Mouse (Mus musculus) embryo, embryonic 11 days (tissue): ENCODE measurements around the gene Gm7029.

Experiments
- DNase-seq: peaks from one replicate; pipeline ENCODE4 v3.0.0-alpha.2; 2015

The Gm7029 gene

DNA sequence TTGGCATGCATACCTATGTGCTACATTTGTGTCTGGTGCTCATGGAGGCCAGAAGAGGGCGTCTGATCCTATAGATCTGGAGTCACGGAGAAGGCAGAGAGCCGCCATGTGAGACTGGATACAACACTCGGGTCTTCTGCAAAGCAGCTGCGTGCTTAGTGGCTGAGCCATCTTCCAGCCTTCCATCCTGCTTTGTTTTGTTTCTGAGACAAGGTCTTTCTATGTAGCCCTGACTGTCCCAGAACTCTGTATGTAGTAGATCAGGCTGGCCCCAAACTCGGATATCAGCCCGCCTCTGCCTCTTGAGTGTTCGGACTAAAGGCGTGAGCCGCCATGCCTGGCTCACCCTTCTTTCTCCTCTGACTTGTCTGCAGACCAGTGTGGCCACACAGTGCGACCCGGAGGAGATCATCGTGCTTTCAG is 41.3 kb downstream of the Gm7029 start:
- DNase-seq = no peak

DNA sequence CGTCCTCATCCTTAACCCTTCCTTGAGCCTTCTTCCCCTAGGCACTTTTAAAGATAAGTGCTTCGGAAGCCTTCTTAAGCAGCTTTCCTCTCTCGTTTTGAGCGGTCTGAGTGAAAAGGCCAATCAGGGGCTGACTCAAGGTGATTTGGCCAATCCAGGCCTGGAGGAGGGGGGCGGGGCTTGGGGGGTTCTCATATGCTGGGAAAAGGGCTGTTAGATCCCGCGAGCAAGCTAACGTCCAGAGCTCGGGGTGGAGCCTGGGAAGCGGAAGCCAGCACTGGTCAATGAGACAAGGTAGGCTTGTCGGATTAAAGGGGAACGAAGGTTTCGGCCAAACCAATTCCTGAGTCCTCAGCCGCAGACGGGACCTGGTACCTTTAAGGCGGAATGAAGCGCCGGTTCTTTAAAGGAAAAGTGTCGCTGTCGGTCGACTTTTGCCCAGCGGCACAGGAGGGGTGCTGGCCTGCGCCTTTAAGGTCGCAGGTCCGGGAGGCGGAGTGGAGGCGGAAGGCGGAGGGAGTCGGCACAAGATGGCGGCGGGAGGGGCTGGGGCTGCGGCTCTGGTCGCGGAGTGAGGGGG is 42.1 kb downstream of the Gm7029 start, which contains the start of the genes Tapbp and Zbtb22:
Gene Tapbp, plus strand, starts transcription at position 229 of the 580 bp plus-strand sequence.
Gene Zbtb22, plus strand, starts transcription at position 234 of the 580 bp plus-strand sequence.
- peak; percentile 98 for DNase-seq

DNA sequence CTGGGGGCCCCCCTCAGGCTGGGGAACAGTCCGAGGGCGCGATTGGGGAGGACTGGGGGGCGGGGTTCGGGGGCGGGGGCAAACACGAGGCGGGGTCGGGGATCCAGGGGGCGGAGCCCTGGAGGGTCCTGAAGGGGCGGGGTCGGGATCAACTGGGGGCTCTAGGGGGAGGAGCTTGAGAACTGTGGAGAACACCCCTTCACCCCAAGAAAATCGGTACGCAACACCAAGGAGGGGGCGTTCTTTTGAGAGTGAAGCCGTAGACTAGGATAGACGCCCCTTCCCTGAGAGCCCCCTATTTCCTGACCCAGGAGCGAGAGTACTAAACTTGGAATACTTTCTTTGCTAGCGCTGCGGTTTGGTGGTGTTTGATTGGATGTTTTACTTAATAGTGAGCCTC is 42.7 kb downstream of the Gm7029 start:
- DNase-seq = peak; percentile 89

DNA sequence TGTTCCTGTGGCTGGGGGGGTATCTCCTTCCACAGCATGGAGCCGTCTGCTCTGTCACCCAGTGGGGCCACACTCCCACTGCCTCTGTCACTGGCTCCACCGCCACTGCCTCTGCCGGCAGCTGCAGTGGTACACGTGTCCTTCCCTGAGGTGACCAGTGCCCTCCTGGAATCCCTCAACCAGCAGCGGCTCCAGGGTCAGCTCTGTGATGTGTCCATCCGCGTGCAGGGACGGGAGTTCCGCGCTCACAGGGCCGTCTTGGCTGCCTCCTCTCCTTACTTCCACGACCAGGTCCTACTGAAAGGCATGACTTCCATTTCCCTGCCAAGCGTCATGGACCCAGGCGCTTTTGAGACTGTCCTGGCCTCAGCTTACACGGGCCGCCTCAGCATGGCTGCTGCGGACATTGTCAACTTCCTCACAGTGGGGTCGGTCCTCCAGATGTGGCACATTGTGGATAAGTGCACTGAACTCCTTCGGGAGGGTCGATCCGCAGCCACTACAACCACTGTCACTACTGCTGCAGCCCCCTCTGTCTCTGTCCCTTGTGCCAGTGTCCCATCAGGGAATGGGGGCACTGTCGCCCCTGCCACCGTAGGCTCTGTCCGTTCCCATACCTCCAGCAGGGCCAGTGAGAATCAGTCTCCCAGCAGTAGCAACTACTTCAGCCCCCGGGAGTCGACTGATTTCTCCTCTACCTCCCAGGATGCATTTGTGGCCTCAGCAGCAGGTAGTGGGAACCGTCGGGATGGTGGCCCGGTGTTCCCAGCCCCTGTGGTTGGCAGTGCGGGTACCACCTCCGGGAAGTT is 43.4 kb downstream of the Gm7029 start:
- DNase-seq = no peak

DNA sequence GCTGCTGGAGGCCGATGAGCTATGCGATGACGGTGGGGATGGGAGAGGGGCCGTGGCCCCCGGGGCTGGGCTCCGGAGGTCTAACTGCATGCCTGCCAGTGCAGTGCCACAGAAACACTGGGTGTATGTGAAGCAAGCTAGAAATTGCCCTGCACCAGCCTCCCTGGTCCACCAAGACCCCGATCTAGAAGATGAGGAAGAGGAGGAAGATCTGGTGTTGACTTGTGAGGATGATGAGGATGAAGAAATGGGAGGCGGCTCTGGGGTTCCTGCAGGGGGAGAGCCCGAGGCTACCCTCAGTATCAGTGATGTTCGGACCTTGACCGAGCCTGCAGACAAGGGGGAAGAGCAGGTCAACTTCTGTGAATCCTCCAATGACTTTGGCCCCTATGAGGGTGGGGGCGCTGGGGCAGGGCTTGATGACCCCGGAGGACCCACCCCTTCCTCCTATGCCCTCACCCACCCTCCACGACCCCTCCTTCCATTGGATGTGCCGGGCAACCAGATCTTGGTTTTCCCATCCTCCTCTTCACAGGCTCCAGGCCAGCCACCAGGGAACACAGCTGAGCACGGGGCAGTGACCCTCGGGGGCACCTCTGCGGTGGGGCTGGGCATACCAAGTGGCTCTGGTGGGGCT is 44.1 kb downstream of the Gm7029 start:
- no peak for DNase-seq

DNA sequence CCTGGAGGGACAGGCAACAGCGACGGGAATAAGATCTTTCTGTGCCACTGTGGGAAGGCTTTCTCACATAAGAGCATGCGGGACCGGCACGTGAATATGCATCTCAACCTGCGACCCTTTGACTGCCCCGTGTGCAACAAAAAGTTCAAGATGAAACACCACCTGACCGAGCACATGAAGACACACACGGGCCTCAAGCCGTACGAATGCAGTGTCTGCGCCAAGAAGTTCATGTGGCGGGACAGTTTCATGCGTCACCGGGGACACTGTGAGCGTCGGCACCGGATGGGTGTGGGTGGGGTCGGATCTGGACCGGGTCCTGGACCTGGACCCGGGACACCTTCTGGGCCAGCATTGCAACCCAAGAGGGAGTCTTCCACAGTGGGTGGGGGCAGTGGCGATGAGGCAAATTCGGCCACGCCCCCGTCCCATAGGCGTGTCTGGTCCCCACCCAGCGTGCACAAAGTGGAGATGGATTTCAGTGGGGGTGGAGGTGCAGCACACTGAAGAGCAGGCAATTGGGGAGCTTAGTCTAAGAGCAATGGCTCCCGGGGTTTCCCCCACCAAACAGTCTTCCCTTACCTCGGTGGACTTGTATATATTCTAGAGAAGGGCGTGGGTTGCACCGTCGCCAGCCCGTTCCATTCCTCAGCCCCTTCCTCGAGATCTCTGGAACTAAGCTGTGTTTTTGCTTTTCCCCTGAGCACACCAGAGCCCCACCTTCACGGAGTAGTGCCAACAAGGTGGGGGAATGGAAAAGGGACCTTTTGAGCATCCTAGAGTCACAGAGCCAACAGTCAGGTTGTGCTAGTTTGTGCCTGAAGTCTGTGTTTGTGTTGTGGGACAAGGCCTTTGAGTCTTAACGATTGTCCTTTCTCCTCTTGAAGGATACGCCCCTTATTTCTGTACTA is 44.9 kb downstream of the Gm7029 start:
- no peak for DNase-seq

DNA sequence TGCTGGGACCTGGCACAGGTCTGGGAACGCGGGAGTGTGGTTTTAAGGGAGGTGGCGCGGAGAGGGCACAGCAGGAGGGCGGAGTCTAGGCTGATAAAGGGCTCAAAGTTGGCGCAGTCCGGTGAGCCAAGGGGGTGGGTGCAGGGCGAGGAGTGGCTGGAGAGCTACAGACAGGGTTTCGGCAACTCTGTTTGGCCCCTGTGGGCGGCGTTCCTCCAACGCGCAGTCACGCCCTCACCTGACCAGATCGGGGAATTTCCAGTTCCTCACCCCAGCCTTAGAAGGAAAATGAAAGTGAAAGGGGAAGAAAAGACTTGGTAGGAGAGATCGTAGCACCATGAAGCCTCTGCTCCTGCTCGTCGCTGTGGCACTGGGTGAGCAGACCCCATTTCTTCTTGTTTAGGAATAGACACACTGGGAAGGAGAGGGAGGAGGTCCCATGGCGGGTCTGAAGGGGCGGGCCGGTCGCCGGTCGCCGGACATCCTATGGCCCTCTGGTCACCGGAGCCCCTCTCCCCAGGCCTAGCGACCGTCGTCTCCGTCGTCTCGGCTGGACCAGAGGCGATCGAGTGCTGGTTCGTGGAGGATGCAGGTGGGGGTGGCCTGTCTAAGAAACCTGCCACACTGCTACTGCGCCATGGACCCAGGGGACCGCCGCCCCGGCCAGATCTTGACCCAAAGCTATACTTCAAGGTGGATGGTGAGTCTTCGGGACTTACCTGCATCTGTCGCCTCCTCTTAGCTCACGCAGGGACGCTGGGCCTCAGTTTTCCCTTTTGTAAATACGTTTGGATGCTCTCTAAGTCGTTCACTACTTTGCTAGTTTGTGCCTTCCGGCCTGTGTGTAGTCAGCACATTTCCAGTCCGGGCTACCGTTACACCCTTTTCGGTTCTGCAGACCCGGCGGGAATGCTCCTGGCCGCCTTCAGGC is 46.0 kb downstream of the Gm7029 start:
- peak; percentile 67 for DNase-seq

DNA sequence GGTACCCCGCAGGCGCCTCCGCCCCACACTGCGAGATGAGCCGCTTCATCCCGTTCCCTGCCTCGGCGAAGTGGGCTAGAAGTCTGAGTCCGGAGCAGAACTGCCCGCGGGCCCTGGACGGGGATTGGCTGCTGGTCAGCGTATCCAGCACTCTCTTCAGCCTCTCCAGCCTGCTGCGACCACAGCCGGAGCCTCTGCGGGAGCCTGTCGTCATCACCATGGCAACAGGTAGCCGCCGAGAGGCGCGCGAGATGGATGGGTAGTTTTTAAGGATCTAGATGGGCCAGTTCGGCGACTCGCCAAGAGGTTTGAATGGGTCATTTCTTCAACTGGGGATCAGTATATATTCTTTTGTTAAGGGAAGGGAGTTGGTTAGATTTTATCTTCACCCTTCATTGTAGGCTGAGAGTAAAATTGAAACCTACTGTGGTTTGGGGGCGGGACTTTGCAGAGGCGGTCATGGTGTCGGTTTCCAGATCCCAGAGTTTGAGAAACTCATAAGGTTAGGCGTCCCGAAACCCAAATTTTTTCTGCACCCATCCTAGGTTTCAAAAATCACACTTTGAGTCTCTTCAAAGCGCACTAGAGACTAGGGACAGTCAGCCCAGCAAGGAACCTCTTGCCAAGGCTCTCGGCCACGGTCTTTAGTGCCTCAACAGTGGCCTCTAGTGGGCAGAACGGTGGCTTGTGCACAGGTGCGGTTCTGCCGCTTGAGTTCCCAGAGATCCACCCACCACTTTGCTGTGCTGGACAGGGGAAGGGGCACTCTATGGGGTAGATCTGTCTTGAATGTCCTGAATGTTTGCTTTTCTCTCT is 46.9 kb downstream of the Gm7029 start:
- DNase-seq = peak; percentile 90

DNA sequence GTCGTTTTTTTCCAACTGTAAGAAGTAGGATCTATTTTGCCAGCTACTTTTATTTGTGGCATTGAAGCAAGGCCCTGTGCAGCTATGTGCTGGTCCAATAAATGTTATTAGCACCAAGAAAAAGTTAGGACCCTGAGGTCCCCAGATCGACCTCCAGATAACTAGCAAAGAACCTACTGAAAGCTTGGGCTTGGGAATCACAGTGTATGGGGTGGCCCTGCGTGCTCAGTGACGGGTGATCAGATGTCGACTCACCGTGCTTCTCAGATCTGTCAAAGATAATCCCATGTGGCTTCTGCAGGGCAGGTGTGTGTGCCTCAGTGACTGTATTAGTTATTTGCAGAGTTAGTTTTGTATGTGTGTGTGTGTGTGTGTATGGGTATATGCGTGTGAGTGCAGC is 47.7 kb downstream of the Gm7029 start:
- DNase-seq = no peak
